Mouse (Mus musculus): Measurements from ENCODE around the gene Bdkrb2. TPM values are rescaled to one million over a fixed set of nuclear protein-coding genes. Genes with fewer than 3 reads are reported as not detected.

Gene Bdkrb2
- polyA plus RNA-seq, 1 experiment from 2014 or later = not detected

DNA sequence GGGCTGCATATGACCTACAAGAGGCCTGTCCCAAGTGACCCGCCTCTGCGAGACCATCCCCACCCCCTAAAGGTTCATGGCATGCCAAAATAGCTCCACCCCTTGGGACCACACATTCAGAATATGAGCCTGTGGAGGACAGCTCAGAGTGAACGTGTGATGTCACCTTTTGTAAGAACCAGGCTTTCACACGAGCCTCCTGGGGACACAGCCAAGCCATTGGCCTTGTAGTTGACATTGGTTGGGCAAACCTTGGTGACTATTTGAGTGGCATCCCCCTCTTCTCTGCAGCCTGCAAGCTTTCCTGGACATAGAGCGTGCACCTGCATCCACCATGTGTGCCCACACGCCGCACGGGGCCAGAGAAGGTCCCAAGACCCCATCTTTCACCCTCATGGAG lies 24.5 kb downstream of the Bdkrb2 start:
- Histone ChIP-seq H3K4me1 (replicated peaks; ENCODE audit: control insufficient read depth, insufficient read depth, low read length) (peaks cover 9% of the 10 kb centered on the region), H3K36me3 (ENCODE audit: control insufficient read depth, insufficient read depth, low read length) (no peaks in the 10 kb centered on the region), H3K27me3 (replicated peaks; ENCODE audit: control insufficient read depth, insufficient read depth, low read length) (peaks cover 4% of the 10 kb centered on the region; the same call in 1 of the 2 replicates), H3K9ac (ENCODE audit: low read depth, low read length) (no peak overlapping the region), H3K9me3 (ENCODE audit: control insufficient read depth, low read length) (no peaks in the 10 kb centered on the region), H3K27ac (ENCODE audit: low read depth, low read length) (no peak overlapping the region), H3K4me2 (no peak overlapping the region), H3K4me3 (ENCODE audit: low read depth, low read length) (no peak overlapping the region)
- DNase-seq (ENCODE audit: low spot score) (no peak), ATAC-seq (replicated peaks; ENCODE audit: low FRiP score) (no peak)
- WGBS = 80% methylated on average over 8 of the region's 8 CpGs

DNA sequence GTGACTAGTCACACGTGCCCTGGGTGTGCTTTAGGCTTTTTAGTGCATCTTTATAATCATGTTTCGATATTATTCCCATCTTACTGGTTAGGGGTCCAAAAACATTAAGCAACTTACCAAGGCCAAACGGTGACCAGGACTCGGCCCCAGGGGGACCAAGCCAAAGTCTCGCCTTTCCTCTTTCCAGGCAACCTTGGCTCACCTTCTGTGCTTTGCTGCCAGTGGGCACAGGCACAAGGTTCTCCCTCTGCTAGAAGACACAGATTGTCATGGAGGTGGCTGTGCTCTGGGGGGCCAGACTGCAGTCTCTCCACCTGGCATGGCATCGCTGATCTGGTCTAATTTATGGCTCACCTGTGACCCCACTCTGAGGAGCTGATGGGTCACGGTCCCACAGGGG lies 27.8 kb downstream of the Bdkrb2 start:
- Histone ChIP-seq H3K9me3 (ENCODE audit: control insufficient read depth, low read length) (no peaks in the 10 kb centered on the region), H3K9ac (ENCODE audit: low read depth, low read length) (no peak overlapping the region), H3K4me3 (ENCODE audit: low read depth, low read length) (no peak overlapping the region), H3K36me3 (ENCODE audit: control insufficient read depth, insufficient read depth, low read length) (no peaks in the 10 kb centered on the region), H3K27ac (ENCODE audit: low read depth, low read length) (no peak overlapping the region), H3K27me3 (replicated peaks; ENCODE audit: control insufficient read depth, insufficient read depth, low read length) (peaks cover 4% of the 10 kb centered on the region; the same call in 1 of the 2 replicates), H3K4me2 (no peak overlapping the region), H3K4me1 (replicated peaks; ENCODE audit: control insufficient read depth, insufficient read depth, low read length) (no peaks in the 10 kb centered on the region)
- DNase-seq (ENCODE audit: low spot score) (no peak), ATAC-seq (replicated peaks; ENCODE audit: low FRiP score) (no peak)
- WGBS = 79% methylated on average over 7 of the region's 7 CpGs

DNA sequence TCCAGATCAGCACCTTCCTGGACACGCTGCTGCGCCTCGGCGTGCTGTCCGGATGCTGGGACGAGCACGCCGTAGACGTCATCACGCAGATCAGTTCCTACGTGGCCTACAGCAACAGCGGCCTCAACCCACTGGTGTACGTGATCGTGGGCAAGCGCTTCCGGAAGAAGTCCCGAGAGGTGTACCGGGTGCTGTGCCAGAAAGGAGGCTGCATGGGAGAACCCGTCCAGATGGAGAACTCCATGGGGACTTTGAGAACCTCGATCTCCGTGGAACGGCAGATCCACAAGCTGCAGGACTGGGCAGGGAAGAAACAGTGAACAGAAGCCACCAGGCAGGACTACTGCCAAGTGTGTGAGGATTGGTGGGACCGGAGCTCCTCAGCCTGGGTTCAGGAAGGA lies 29.3 kb downstream of the Bdkrb2 start:
- H3K4me3 ChIP-seq (ENCODE audit: low read depth, low read length) = no peak overlapping the region
- WGBS = 89% methylated on average over 23 of the region's 23 CpGs
- H3K9me3 ChIP-seq (ENCODE audit: control insufficient read depth, low read length) = no peaks in the 10 kb centered on the region
- H3K36me3 ChIP-seq (ENCODE audit: control insufficient read depth, insufficient read depth, low read length) = no peaks in the 10 kb centered on the region
- DNase-seq (ENCODE audit: low spot score) = no peak
- no peak overlapping the region for H3K27ac ChIP-seq (ENCODE audit: low read depth, low read length)
- H3K9ac ChIP-seq (ENCODE audit: low read depth, low read length) = no peak overlapping the region
- H3K4me1 ChIP-seq (replicated peaks; ENCODE audit: control insufficient read depth, insufficient read depth, low read length) = no peaks in the 10 kb centered on the region
- no peak for ATAC-seq (replicated peaks; ENCODE audit: low FRiP score)
- H3K4me2 ChIP-seq = no peak overlapping the region
- H3K27me3 ChIP-seq (replicated peaks; ENCODE audit: control insufficient read depth, insufficient read depth, low read length) = no peaks in the 10 kb centered on the region

DNA sequence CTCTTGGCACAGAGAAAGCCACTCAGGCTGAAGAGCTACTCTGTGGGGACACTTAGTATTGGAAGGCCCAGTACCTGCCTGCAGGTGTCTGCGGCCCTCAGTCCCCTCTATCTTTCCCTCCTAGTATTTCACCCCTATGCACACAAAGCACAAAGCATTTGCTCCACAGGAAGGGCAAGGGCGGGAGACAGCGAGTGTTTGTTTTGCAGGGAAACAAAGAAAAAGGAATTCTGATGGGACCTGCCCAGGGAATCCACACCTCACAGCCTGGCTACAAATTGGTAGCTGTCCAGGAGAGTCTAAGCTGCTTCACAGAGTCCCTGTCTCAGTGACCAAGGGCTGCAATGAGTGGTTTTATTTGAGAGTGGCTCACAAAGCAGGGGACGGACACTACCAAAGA lies 30.4 kb downstream of the Bdkrb2 start:
- no peak overlapping the region for H3K4me3 ChIP-seq (ENCODE audit: low read depth, low read length)
- DNase-seq (ENCODE audit: low spot score) (no peak), ATAC-seq (replicated peaks; ENCODE audit: low FRiP score) (no peak)
- H3K27ac ChIP-seq (ENCODE audit: low read depth, low read length) = no peak overlapping the region
- 63% methylated on average over 4 of the region's 4 CpGs for WGBS
- no peaks in the 10 kb centered on the region for H3K36me3 ChIP-seq (ENCODE audit: control insufficient read depth, insufficient read depth, low read length)
- no peak overlapping the region for H3K4me2 ChIP-seq
- H3K4me1 ChIP-seq (replicated peaks; ENCODE audit: control insufficient read depth, insufficient read depth, low read length) = no peaks in the 10 kb centered on the region
- no peaks in the 10 kb centered on the region for H3K9me3 ChIP-seq (ENCODE audit: control insufficient read depth, low read length)
- no peak overlapping the region for H3K9ac ChIP-seq (ENCODE audit: low read depth, low read length)
- no peaks in the 10 kb centered on the region for H3K27me3 ChIP-seq (replicated peaks; ENCODE audit: control insufficient read depth, insufficient read depth, low read length)

DNA sequence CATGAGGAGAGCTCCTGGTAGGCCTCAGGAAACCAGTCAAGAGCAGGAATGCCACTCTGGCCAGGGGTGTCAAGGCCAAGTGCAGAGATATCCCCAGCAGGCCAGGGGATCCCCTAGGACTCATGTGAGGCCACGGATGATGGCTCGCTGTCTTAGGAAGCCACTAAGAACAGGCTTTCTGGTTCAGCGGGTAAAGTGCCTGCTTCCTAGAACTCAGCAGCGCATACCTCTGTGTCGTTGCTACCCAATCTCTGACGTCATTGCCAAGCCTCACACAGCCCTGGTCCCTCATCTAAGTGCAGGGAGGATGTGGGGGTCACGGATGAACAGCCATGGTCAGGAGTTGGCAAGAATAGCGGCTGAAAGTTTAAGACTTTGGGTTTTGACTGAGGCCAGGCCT lies 34.1 kb downstream of the Bdkrb2 start:
- Histone ChIP-seq H3K9ac (ENCODE audit: low read depth, low read length) (no peak overlapping the region), H3K4me2 (no peak overlapping the region), H3K36me3 (ENCODE audit: control insufficient read depth, insufficient read depth, low read length) (no peaks in the 10 kb centered on the region), H3K4me1 (replicated peaks; ENCODE audit: control insufficient read depth, insufficient read depth, low read length) (no peaks in the 10 kb centered on the region), H3K4me3 (ENCODE audit: low read depth, low read length) (no peak overlapping the region), H3K27ac (ENCODE audit: low read depth, low read length) (no peak overlapping the region), H3K9me3 (ENCODE audit: control insufficient read depth, low read length) (no peaks in the 10 kb centered on the region), H3K27me3 (replicated peaks; ENCODE audit: control insufficient read depth, insufficient read depth, low read length) (no peaks in the 10 kb centered on the region)
- no peak for ATAC-seq (replicated peaks; ENCODE audit: low FRiP score)
- 85% methylated on average over 8 of the region's 8 CpGs for WGBS
- no peak for DNase-seq (ENCODE audit: low spot score)

DNA sequence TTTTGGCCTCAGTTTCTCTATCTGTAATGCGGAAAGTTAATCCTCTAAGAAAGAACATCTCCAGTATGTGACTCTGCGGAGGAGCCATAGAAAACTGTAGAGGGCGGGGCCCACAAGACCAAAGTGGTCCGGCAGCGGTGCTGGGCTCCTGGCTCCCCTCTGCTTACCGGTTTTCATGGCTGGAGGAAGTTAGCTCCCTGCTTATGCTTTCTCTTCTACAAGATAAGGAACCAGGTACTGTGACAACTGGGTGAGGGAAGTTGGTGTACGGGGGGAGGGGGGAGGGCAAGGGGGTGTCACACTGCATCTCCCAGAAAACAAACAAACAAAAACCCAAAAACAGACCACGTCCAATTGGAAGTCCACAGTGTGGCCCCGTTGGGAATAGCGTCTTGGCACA lies 35.5 kb downstream of the Bdkrb2 start:
- DNase-seq (ENCODE audit: low spot score) = no peak
- Histone ChIP-seq H3K4me1 (replicated peaks; ENCODE audit: control insufficient read depth, insufficient read depth, low read length) (no peaks in the 10 kb centered on the region), H3K4me2 (no peak overlapping the region), H3K4me3 (ENCODE audit: low read depth, low read length) (no peak overlapping the region), H3K9me3 (ENCODE audit: control insufficient read depth, low read length) (no peaks in the 10 kb centered on the region), H3K27me3 (replicated peaks; ENCODE audit: control insufficient read depth, insufficient read depth, low read length) (no peaks in the 10 kb centered on the region), H3K9ac (ENCODE audit: low read depth, low read length) (no peak overlapping the region), H3K27ac (ENCODE audit: low read depth, low read length) (no peak overlapping the region), H3K36me3 (ENCODE audit: control insufficient read depth, insufficient read depth, low read length) (no peaks in the 10 kb centered on the region)
- ATAC-seq (replicated peaks; ENCODE audit: low FRiP score) = no peak
- 68% methylated on average over 10 of the region's 10 CpGs for WGBS

DNA sequence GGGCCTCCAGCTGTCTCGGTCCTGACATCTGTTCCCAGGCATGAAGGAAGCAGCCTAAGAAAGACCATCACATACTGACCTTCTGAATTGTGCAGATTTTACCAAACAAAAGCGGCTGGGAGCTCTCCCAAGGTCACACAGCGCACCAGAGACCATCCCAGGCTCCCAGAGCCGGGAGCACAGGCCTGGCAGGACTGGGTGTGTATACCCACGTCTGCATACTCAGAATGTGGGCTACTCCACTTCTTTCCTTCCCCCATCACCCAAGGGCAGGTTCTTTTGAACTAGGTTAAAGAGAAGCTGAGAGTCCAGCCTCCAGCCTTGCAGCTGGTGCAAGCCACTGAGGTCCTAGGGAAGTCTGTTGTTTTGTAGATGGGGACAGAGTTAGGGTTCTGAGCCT lies 36.1 kb downstream of the Bdkrb2 start:
- H3K27me3 ChIP-seq (replicated peaks; ENCODE audit: control insufficient read depth, insufficient read depth, low read length) = no peaks in the 10 kb centered on the region
- WGBS = 63% methylated on average over 5 of the region's 5 CpGs
- no peaks in the 10 kb centered on the region for H3K4me1 ChIP-seq (replicated peaks; ENCODE audit: control insufficient read depth, insufficient read depth, low read length)
- no peak overlapping the region for H3K4me2 ChIP-seq
- no peaks in the 10 kb centered on the region for H3K9me3 ChIP-seq (ENCODE audit: control insufficient read depth, low read length)
- DNase-seq (ENCODE audit: low spot score) (no peak), ATAC-seq (replicated peaks; ENCODE audit: low FRiP score) (no peak)
- no peak overlapping the region for H3K27ac ChIP-seq (ENCODE audit: low read depth, low read length)
- no peak overlapping the region for H3K9ac ChIP-seq (ENCODE audit: low read depth, low read length)
- no peaks in the 10 kb centered on the region for H3K36me3 ChIP-seq (ENCODE audit: control insufficient read depth, insufficient read depth, low read length)
- no peak overlapping the region for H3K4me3 ChIP-seq (ENCODE audit: low read depth, low read length)

DNA sequence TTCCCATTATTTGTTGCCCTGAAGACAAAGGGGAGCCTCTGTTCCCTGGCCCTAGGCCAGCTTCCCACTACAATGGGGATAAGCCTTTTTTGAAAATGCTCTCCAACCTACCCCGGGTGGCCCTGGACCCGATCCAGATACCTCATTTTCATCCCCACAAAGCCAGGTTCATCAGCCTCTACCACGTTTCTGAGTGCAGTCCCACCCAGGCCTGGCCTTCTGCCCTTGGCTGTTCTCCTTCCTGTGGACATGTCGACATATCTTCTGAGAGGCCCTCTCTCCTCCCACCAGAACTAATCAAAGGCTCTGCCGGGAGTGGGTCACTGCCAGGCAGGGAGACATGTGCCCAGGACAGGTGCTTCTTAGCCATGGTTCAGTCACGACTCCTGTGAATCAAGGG lies 38.6 kb downstream of the Bdkrb2 start:
- WGBS = 64% methylated on average over 6 of the region's 6 CpGs
- DNase-seq (ENCODE audit: low spot score) (no peak), ATAC-seq (replicated peaks; ENCODE audit: low FRiP score) (no peak)
- no peak overlapping the region for H3K27ac ChIP-seq (ENCODE audit: low read depth, low read length)
- H3K9me3 ChIP-seq (ENCODE audit: control insufficient read depth, low read length) = no peaks in the 10 kb centered on the region
- H3K9ac ChIP-seq (ENCODE audit: low read depth, low read length) = no peak overlapping the region
- no peak overlapping the region for H3K4me3 ChIP-seq (ENCODE audit: low read depth, low read length)
- H3K4me2 ChIP-seq = no peak overlapping the region
- H3K36me3 ChIP-seq (ENCODE audit: control insufficient read depth, insufficient read depth, low read length) = no peaks in the 10 kb centered on the region
- no peaks in the 10 kb centered on the region for H3K27me3 ChIP-seq (replicated peaks; ENCODE audit: control insufficient read depth, insufficient read depth, low read length)
- no peaks in the 10 kb centered on the region for H3K4me1 ChIP-seq (replicated peaks; ENCODE audit: control insufficient read depth, insufficient read depth, low read length)

DNA sequence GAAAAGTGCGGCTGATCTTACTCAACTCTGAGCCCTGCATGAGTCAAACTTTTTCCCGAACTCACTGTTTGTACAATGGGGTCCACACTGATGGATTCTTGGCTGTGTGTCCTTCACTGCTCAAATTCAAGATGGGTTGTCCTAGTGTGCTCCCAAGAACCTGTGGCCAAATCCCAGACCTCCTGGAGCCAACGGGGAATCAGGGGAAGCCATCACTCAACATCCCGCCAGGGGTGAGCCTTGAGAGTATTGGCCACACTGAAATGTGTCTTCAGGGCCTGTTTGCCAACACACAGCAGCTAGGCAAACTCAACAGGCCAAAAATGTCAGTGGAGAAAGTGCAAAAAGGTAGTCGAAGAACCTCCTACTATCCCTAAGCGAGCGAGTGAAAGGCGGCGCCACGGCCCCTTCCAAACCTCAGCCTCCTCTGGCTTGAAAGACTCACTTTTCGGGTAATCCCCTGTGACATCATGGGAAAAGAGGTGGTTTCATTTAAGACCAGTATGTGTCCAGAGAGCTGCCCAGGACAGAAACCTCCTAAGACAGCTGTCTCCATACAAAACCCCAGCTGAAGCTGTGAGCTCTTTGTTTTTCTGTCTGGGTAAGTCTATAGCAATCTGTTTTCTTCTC lies 39.7 kb downstream of the Bdkrb2 start, which contains the start of gene Bdkrb1:
Bdkrb1 (plus strand) TSS at position 505 of the 630 bp plus-strand sequence.
- 87% methylated on average over 11 of the region's 11 CpGs for WGBS

More for the DNA sequence above, 39.7 kb downstream of the Bdkrb2 start, which contains the start of gene Bdkrb1:
- no peak for ATAC-seq (replicated peaks; ENCODE audit: low FRiP score)
- no peak within 1 kb of the TSS for H3K4me2 ChIP-seq
- H3K27me3 ChIP-seq (replicated peaks; ENCODE audit: control insufficient read depth, insufficient read depth, low read length) = no peaks in the 10 kb centered on the region
- no peaks in the 10 kb centered on the region for H3K4me1 ChIP-seq (replicated peaks; ENCODE audit: control insufficient read depth, insufficient read depth, low read length)
- DNase-seq (ENCODE audit: low spot score) = no peak
- no peaks in the 10 kb centered on the region for H3K36me3 ChIP-seq (ENCODE audit: control insufficient read depth, insufficient read depth, low read length)
- H3K9ac ChIP-seq (ENCODE audit: low read depth, low read length) = no peak within 1 kb of the TSS
- no peak within 1 kb of the TSS for H3K27ac ChIP-seq (ENCODE audit: low read depth, low read length)
- no peak within 1 kb of the TSS for H3K4me3 ChIP-seq (ENCODE audit: low read depth, low read length)
- no peaks in the 10 kb centered on the region for H3K9me3 ChIP-seq (ENCODE audit: control insufficient read depth, low read length)
